Mouse (Mus musculus): ENCODE data around the gene Bex6. TPM values are rescaled to one million over a fixed set of nuclear protein-coding genes. Genes with fewer than 3 reads are reported as not detected.

The Bex6 gene
- polyA plus RNA-seq, 2 experiments = 0.08 to 0.19 TPM

DNA sequence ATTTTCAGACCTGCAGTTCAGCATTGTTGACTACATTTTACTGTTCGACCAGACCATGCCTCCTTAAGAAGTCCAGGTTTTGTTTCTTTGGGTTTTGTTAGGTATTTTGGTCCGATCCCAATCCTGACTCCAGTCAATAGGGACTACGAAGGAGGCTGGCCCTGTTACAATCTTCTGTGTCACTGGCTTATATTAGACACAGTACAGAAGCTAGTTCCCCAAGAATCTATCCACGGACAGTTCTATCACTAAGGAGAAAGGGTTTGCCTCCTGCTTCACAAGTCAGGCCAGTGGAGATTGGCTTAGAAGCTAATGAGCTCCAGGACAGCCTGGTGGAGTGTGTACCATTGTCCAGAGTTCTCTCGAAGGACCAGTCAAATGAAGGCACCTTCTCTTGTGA, 15.7 kb upstream of the Bex6 start:
- no peak for TF ChIP-seq POLR2A (IDR thresholded peaks at IDR 0.05; ENCODE audit: borderline replicate concordance, extremely low read depth, insufficient read depth, insufficient read length)
- H3K27ac ChIP-seq (replicated peaks; ENCODE audit: low read depth, low read length) = no peak overlapping the region
- H3K4me3 ChIP-seq (replicated peaks; ENCODE audit: low read length) = no peak overlapping the region
- H3K36me3 ChIP-seq (ENCODE audit: control insufficient read depth, insufficient read depth, low read length) = no peaks in the 10 kb centered on the region
- no peak for ATAC-seq (ENCODE audit: low FRiP score, low read depth)
- no peak overlapping the region for H3K9ac ChIP-seq (ENCODE audit: low read depth, low read length, severe bottlenecking)
- WGBS = 82% methylated on average over 5 of the region's 5 CpGs
- 0 out of 2 replicates have a peak, but pooled peaks cover 6% of the 10 kb centered on the region for H3K27me3 ChIP-seq (ENCODE audit: control insufficient read depth, insufficient read depth, low read length)
- no peak for DNase-seq (ENCODE audit: low spot score)
- H3K4me1 ChIP-seq (ENCODE audit: control insufficient read depth, insufficient read depth, low read length) = 0 out of 2 replicates have a peak, but pooled peaks cover 4% of the 10 kb centered on the region
- H3K9me3 ChIP-seq (ENCODE audit: control insufficient read depth, low read length) = no peaks in the 10 kb centered on the region
- no peak overlapping the region for H3K4me2 ChIP-seq (replicated peaks; ENCODE audit: low read depth, low read length, severe bottlenecking)

DNA sequence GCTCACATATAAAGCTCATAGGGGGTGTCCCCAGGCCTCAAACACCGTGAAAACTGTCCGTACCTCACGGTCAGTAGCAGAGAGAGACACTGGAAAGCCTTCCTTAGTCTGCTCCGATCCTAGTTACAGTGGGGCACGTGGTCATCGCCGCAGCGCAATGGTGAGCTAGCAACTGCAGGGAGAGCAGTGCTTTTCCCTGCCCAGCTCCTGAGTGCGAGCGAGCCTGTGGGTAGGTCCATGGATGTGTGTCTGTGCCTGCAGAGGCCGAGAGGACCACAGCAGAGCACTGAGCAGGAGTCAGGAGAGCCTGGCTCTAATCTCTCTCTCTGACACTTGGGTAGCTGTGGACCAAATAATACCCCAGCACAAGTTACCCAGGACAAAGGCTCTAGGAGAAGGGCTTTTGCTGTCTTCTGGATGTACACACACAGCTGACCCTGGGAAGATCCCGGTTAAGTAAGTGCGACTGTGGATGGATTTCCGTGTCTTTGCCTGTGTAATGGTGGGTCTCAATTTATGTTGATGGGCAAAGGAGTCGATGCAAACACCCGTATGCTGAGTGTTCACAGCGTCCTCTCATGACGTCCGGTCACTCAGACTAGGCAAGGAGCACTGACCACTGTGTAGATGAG, 15.1 kb upstream of the Bex6 start:
- Histone ChIP-seq H3K4me2 (replicated peaks; ENCODE audit: low read depth, low read length, severe bottlenecking) (peak overlapping the region; percentile 73), H3K27me3 (ENCODE audit: control insufficient read depth, insufficient read depth, low read length) (0 out of 2 replicates have a peak, but pooled peaks cover 6% of the 10 kb centered on the region), H3K27ac (replicated peaks; ENCODE audit: low read depth, low read length) (no peak overlapping the region), H3K36me3 (ENCODE audit: control insufficient read depth, insufficient read depth, low read length) (no peaks in the 10 kb centered on the region), H3K9ac (ENCODE audit: low read depth, low read length, severe bottlenecking) (peak overlapping the region; percentile 55; the same call in 1 of the 2 replicates), H3K4me3 (replicated peaks; ENCODE audit: low read length) (peak overlapping the region; percentile 37), H3K4me1 (ENCODE audit: control insufficient read depth, insufficient read depth, low read length) (0 out of 2 replicates have a peak, but pooled peaks cover 4% of the 10 kb centered on the region), H3K9me3 (ENCODE audit: control insufficient read depth, low read length) (no peaks in the 10 kb centered on the region)
- 71% methylated on average over 19 of the region's 19 CpGs for WGBS
- TF ChIP-seq POLR2A (IDR thresholded peaks at IDR 0.05; ENCODE audit: borderline replicate concordance, extremely low read depth, insufficient read depth, insufficient read length) = no peak
- no peak for DNase-seq (ENCODE audit: low spot score)
- ATAC-seq (ENCODE audit: low FRiP score, low read depth) = no peak

DNA sequence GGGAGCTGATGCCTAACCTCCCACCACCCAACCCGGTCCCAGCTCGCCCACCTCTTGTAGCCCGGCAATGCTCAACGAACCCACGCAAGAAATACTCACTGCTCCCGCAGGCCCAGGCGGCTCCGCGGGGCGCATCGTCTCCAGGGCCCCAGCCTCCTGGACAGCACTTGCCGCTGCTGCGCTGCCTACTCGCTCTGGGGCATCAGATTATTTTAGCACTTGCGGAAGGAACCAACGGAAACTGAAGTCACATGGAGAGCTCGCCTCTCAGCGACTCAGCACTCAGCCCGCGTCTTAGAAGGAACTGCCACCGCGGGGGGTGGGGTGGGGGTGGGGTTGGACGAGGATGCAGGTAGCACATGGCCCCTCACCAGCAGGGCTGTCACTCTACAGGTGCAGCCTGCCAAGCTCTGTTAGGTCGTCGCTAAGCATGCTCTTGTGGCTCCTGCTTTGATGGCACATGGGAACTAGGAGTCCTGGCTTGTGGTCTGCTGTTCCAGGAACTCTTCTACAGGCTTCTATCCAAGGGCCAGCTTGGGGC, 14.3 kb upstream of the Bex6 start, which contains the start of gene Nrros:
Gene Nrros, minus strand, starts transcription at position 314 of the 541 bp plus-strand sequence.
- peak; percentile 39 for DNase-seq (ENCODE audit: low spot score)
- Histone ChIP-seq H3K4me2 (replicated peaks; ENCODE audit: low read depth, low read length, severe bottlenecking) (peak within 1 kb of the TSS; percentile 73), H3K4me3 (replicated peaks; ENCODE audit: low read length) (peak within 1 kb of the TSS; percentile 37), H3K9ac (ENCODE audit: low read depth, low read length, severe bottlenecking) (peak within 1 kb of the TSS; percentile 55), H3K27ac (replicated peaks; ENCODE audit: low read depth, low read length) (no peak within 1 kb of the TSS), H3K36me3 (ENCODE audit: control insufficient read depth, insufficient read depth, low read length) (no peaks in the 10 kb centered on the region), H3K4me1 (ENCODE audit: control insufficient read depth, insufficient read depth, low read length) (0 out of 2 replicates have a peak, but pooled peaks cover 4% of the 10 kb centered on the region), H3K27me3 (ENCODE audit: control insufficient read depth, insufficient read depth, low read length) (0 out of 2 replicates have a peak, but pooled peaks cover 6% of the 10 kb centered on the region), H3K9me3 (ENCODE audit: control insufficient read depth, low read length) (no peaks in the 10 kb centered on the region)
- under 1% methylated on average over 20 of the region's 25 CpGs for WGBS
- TF ChIP-seq POLR2A (IDR thresholded peaks at IDR 0.05; ENCODE audit: borderline replicate concordance, extremely low read depth, insufficient read depth, insufficient read length) = no peak
- ATAC-seq (ENCODE audit: low FRiP score, low read depth) = no peak

DNA sequence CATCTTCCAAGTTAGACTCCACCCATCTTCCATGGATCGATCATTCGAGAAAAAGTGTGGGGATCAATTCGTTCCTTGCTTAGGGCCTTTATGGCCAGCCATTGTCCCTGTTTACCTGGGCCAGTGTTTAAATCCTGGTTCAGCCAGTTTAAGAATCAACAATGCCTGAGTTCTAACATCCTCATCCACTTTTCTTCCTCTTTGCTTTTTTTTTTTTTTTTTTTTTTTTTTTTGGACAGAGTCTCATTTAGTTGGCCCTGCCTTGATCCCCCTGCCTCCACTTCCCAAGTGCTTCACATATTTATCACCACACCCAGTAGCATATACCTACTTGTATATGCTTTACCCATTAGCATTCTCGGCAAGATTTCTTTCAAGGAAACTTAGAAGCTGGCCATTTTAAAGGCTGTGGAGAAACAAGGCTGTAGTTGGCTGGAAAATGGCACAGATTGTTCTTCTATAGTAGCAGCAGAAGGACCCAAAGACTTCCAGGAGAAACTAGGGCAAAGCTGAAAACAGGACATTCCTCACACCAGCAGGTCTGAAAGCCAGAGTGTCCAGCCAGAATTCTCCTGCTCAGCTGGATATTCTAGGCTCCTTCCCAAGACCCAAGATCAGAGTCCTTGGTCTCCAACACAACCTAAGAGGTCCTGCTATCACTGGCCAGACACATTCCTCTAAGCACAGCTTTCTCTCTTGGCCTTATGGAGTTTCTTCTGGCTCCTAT, 11.6 kb upstream of the Bex6 start:
- ATAC-seq (ENCODE audit: low FRiP score, low read depth) (no peak), DNase-seq (ENCODE audit: low spot score) (no peak)
- no peak overlapping the region for H3K4me2 ChIP-seq (replicated peaks; ENCODE audit: low read depth, low read length, severe bottlenecking)
- 0 out of 2 replicates have a peak, but pooled peaks cover 4% of the 10 kb centered on the region for H3K4me1 ChIP-seq (ENCODE audit: control insufficient read depth, insufficient read depth, low read length)
- WGBS = 88% methylated on average over 4 of the region's 4 CpGs
- no peak for TF ChIP-seq POLR2A (IDR thresholded peaks at IDR 0.05; ENCODE audit: borderline replicate concordance, extremely low read depth, insufficient read depth, insufficient read length)
- no peak overlapping the region for H3K4me3 ChIP-seq (replicated peaks; ENCODE audit: low read length)
- no peaks in the 10 kb centered on the region for H3K36me3 ChIP-seq (ENCODE audit: control insufficient read depth, insufficient read depth, low read length)
- H3K27ac ChIP-seq (replicated peaks; ENCODE audit: low read depth, low read length) = no peak overlapping the region
- 0 out of 2 replicates have a peak, but pooled peaks cover 6% of the 10 kb centered on the region for H3K27me3 ChIP-seq (ENCODE audit: control insufficient read depth, insufficient read depth, low read length)
- no peaks in the 10 kb centered on the region for H3K9me3 ChIP-seq (ENCODE audit: control insufficient read depth, low read length)
- H3K9ac ChIP-seq (ENCODE audit: low read depth, low read length, severe bottlenecking) = no peak overlapping the region

DNA sequence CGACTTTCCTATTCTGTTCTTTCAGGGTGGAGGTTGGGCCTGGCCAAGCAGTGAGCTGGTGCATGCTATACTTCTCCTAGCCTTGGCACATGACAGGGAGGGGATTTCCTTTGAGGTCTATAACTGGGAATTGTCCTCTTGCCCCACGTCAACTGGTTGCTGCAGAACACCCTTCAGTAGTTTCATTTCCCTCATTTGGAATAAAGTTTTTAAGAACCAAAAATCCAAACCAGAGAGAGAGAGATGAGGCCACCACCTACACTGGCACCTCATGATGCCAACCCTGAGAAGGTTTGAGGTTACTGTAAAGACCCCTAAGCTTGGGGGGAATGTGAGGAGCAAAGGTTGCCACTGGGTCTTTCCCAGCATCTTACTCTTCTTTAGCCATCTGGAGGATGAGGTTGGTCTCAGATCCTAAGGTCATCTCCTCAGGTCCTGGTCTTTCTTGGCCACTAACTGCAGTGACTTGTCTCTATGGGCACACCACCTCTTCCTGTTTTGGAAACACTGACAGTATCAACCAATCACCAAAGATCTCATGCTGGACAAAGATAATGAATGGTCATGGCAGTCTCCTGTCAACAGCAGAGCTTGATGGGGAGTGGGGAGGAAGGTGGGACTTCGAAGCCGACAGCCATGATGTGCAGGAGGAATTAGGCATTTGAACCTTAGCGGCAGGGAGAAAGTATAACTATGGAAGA, 8.4 kb upstream of the Bex6 start:
- H3K9me3 ChIP-seq (ENCODE audit: control insufficient read depth, low read length) = no peaks in the 10 kb centered on the region

More for the DNA sequence above, 8.4 kb upstream of the Bex6 start:
- WGBS = 89% methylated on average over 5 of the region's 5 CpGs
- Histone ChIP-seq H3K4me3 (replicated peaks; ENCODE audit: low read length) (no peak overlapping the region), H3K27ac (replicated peaks; ENCODE audit: low read depth, low read length) (no peak overlapping the region), H3K4me2 (replicated peaks; ENCODE audit: low read depth, low read length, severe bottlenecking) (no peak overlapping the region), H3K27me3 (ENCODE audit: control insufficient read depth, insufficient read depth, low read length) (no peaks in the 10 kb centered on the region), H3K4me1 (ENCODE audit: control insufficient read depth, insufficient read depth, low read length) (no peaks in the 10 kb centered on the region), H3K36me3 (ENCODE audit: control insufficient read depth, insufficient read depth, low read length) (no peaks in the 10 kb centered on the region), H3K9ac (ENCODE audit: low read depth, low read length, severe bottlenecking) (no peak overlapping the region)
- DNase-seq (ENCODE audit: low spot score) (no peak), ATAC-seq (ENCODE audit: low FRiP score, low read depth) (no peak)
- TF ChIP-seq POLR2A (IDR thresholded peaks at IDR 0.05; ENCODE audit: borderline replicate concordance, extremely low read depth, insufficient read depth, insufficient read length) = no peak
